Mouse (Mus musculus) stomach, adult 2 months (tissue): ENCODE measurements around the gene Zxdb. TPM values are rescaled to one million over a fixed set of nuclear protein-coding genes. Genes with fewer than 3 reads are reported as not detected.

Experiments used
- polyA plus RNA-seq: library from polyadenylated mRNA; depleted of rRNA; stranded (reverse); fragments of >200 nt; gene quantifications from 2 replicates; pipeline ENCODE4 v1.2.3, GENCODE M21; 2012; rRNA removed

Zxdb gene
- polyA plus RNA-seq = 0.76 and 0.89 TPM in 2 replicates

GRCm38 (mm10) chrX:94724192-94724971, at the start of gene Zxdb:
Zxdb (plus strand) TSS chrX:94724569.

Other genes with a start within 250 kb of the Zxdb start
- 53.3 and 55.4 TPM in 2 replicates for gene Maged1, start 182.4 kb upstream of the Zxdb start, polyA plus RNA-seq
- 0.81 and 1.1 TPM in 2 replicates for gene Gspt2, start 88.5 kb upstream of the Zxdb start, polyA plus RNA-seq